Mouse (Mus musculus) cerebellum, postnatal 25 days (tissue): ENCODE measurements around the gene Mmp24.
"Not testable (repeated sequence)": the region's sequence is repeated elsewhere in the genome, so short reads cannot be mapped to it uniquely, and the experiment has no call there.

Experiments
- DNase-seq, 2 experiments: peaks; one replicate each; pipeline ENCODE4 v3.0.0; 2021; ENCODE audit warnings: mixed read lengths in 2 of 2

The Mmp24 gene

DNA sequence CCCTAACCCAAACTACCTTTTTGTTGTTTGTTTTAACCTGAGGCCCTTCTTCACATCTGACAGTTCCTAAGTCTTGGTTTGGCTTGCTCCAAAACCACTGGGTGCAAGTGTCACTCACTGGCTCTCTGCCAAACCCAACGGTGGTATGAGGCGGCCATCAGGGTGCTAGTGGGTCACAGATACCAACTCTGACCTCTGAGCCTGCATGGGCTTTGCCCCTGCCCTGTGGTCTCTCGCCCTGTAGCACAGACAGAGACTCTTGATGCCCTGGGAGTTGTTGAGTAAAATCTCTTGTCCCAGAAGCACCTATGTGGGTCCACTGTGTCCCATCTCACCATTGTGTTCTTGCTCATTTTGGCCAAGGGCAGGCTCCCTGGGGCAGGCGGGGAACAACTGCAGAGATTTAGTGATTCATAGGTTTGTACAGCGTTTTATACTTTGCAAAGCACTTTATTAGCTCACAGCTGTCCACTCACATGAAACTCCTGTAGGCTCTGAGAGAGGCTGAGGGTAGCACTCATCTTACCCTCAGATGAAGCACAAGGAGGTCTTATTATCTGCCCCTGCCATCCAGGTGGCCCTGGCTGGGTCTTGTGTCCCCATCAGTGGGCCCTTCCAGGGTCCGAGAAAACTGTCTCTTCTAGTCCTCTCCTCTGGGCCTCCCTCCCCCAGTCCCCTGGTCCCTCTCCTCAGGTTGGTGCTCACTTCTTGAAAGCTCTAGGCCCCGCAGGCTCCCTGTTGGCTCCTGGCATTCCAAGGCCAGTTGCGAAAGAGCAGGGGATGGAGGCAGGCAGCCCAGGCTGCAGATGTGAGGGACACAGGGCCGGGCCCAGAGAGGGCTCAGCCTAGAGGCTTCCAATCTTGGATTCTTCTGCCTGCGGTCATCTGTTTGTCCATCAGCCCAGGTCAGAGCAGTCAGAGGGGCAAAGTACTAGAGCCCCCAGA lies 42.4 kb downstream of the Mmp24 start:
- DNase-seq: peak; percentile 54 to 66

DNA sequence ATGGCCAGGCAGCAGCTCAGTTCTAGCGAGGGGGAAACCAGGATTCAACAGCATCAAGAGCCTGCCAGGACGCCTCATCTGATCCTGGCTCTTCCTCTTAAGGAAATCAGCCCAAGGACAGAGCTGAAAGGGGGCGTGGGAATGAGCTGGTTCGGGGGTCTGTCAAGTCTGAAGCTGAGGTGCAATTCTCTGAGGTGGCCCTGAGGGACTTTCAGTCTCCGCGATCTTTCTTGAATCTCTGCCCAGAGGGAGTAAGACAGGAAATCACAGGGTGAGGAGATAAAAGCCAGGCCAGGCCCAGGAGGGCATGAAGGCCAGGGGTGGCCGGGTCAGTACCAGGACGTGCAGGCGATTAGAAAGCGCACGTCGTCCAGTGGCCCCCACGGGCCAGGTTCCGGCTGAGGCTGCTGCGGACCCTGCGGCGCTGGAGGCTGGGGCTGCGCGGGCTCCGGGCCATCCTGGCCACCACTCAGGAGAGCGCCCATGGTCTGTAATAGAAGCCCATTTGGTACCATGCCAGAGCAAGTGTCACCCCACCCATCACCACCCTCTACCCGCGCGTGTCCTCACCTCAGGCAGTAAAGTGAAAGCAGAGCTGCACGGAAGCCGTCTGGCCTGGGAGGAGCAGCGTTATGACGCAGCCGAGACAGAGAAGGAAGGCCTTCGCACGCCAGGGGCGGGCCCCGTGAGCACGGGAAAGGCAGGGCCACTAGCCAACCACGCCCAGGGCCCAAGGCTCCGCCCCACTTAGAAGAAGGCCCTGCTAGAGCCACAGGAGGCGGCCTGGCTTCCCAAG lies 43.7 kb downstream of the Mmp24 start:
- peak; percentile 91 to 94 for DNase-seq

DNA sequence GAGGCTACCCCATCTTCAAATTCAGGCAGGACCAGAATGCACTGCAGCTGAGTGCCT lies 44.1 kb downstream of the Mmp24 start, which contains the start of gene BC029722:
Gene BC029722 (minus strand): TSS at position 35 of the 57 bp plus-strand sequence.
- no peak for DNase-seq

DNA sequence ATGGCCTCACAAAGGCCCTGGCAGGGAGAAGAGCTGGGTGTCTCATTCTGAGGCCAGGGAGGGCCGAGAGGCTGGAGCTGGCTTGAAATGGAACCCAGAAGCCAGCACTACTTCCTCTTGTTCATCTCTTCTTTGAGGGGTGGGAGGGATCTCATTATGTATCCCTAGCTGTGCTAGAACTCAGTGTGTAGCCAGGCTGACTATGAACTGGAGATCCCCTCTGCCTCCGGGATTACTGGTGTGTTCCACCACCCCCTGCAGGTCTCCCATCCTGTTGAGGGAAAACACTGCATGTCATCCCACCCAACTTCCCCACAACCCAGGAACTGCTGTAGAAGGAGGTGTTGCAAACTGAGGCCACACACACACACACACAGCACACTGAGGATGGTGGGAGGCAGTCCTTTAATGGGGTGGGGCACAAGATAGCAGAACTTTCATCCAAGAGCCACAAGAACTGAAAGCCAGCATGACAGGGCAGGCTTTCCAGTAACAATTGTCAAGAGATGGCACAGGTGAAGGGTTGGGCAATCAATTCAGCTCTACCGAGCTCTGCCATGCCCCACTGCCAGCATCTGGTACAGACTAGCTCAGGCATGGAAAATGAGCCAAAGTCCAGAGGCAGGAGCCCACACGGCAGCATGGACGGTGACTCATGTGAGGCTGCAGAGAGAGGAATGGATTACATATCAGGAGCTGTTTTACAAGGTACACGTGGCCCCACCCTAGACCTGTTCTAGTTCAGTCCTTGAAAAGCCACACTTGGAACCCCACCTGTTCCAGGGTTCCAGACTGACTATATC lies 44.5 kb downstream of the Mmp24 start:
- DNase-seq: peak; percentile 50 to 65

DNA sequence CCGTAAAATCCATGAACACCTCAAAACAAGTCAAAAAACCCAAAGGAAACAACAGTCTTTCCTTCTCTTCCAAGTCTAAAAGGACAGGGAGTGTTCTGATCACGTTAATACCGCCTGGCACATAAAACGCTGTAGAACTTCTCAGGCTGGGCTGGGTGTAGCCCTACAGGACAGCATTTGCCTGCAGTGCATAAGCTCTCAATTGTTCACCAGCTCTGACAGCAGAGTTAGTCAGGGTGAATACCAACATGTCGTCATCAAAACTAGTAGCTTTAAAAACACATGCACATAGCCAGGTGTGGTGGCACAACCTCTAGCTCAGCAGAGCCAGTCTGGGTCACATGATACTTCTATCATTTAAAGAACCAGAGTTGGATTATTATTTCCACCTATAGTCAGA lies 45.6 kb downstream of the Mmp24 start:
- peak in 1 of 2 experiments; percentile 21 for DNase-seq

DNA sequence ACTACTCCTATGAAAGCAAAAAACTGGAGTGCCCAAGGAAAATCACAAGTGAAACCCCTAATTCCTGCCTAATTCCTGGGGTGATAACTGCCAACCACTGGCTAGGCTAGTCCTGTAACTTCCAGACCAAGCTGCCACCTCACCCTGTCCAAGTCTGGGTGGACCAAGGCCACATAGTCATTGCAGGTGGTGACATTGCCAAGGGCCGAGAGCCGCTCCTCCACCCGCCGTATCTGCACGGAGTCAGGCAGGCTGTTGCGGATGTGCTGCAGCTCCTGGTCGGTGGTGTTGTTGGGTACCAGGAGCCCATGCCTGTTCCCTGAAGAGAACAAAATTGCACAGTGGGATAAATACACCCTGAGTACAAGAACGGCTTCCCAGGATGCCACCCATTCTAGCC lies 48.6 kb downstream of the Mmp24 start:
- DNase-seq: peak in 1 of 2 experiments; percentile 11

DNA sequence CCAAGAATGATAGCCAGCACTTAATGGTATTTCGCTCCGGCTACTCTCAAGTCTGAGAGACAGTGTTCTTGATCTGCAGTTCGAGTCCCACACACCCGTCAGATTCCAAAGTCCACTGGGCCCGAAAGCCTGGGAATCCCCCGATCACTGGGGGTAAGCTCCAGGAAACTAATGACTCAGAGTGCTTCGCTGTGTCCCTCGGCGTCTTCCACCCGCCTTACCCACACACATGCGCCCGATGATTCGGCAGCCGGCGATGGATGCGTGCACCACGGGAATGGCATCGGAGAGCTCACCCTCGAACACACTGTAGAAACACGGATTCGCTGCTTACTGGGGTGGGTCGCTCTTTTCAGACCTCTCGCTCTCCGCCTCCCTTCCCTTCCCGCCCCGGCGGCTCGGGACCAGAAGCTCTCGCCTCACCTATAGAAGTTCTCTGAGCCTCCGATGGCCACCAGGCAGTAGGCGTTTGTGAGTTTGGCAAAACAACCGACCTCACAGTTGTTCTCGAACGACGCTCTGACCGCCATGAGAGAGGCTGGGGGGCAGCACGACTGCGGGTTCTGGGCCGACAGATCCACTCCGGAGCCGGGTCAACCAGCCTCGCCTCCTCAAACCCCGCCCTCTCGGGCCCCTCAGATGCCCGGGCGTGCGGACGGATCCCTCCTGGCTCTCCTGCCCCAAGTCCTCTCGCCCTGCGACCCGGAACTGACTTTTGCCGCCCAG lies 50.9 kb downstream of the Mmp24 start:
- peak in 1 of 2 experiments; percentile 27 for DNase-seq

DNA sequence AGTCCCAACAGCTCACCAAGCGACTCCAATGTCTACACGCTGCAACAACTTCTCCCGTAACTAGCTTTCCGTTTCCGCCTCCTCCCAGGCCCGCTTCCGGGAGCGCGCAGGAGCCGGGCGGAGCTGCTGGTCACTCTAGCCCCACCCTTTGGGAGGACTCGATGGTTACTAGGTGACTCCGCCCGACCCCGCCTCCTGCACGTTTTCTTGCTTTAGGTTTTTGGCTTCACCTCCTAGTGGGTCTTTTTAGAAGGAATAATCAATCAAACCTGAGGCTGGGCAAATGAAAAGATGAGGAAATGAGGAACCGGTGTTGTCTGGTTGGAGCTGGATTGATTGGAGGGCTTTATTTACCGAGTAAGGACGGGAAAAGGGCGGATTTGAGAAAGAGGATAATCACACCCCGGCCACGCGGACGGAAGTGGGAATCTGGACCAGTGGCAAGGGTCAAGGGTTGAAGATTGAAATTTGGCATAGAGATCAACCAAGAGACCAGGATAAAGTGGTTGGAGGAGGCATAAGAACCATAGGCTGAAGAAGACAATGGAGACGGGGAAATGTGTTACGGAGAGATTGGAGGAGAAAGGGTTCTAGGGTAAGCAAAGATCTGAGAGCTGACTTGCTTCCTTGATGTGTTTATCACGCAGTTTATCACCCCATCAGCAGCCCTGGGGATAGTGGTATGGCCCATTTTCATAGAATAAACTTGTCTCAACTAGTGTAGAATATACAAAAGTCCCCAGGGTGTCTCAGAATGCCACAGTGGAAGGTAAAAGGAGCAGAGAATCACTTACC lies 51.7 kb downstream of the Mmp24 start, which contains the start of gene Eif6:
Gene Eif6 (minus strand): TSS at position 296 of the 795 bp plus-strand sequence.
- DNase-seq: peak; percentile 82 to 90

DNA sequence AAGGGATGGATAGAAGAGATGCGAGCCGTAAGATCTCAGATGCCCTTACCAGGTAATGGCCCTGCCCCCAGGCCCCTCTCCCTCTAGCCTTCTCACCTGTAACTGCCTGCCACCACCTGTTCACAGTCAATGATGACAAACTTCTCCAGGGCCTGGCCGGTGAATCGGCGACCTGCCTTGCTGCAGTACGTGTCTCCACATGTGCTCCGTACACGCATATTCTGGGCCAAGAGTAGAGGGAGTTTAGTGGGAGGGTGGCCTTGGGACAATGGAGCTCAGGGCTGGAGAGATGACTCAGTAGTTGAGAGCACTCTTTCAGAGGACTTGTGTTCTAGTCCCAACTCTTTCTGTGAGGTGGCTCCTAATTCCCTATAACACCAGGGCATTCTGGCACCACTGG lies 55.7 kb downstream of the Mmp24 start:
- DNase-seq: no peak

DNA sequence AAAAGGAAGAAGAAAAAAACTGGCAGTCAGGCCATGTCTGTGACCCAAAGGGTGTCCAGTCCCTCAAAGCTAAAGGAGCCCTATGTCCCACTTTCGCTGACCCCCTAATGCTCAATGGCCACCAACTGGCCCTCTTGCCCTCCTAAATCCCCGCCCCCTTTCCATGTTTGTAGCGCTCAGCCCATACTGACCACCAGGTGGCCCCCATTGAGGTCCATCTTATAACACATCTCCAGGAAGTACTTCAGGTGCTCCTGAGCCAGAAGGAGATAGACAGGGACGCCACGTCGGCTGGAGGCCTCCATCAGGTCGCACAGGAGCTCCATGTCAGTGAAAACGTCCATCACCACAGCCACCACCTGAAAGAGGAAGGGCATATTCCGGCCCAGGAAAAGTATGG lies 56.2 kb downstream of the Mmp24 start:
- no peak for DNase-seq

DNA sequence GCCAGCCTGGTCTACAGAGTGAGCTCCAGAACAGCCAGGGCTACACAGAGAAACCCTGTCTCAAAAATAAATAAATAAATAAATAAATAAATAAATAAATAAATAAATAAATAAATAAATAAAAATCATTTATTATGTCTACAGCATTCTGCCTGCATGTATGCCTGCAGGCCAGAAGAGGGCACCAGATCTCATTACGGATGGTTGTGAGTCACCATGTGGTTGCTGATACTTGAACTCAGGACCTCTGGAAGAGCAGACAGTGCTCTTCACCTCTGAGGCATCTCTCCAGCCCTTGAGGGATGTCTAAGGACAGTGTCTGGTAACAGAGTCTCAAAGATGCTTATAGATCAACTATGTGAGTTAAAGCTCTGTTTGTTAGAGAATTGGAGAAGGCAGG lies 56.9 kb downstream of the Mmp24 start:
- not testable (repeated sequence) for DNase-seq

DNA sequence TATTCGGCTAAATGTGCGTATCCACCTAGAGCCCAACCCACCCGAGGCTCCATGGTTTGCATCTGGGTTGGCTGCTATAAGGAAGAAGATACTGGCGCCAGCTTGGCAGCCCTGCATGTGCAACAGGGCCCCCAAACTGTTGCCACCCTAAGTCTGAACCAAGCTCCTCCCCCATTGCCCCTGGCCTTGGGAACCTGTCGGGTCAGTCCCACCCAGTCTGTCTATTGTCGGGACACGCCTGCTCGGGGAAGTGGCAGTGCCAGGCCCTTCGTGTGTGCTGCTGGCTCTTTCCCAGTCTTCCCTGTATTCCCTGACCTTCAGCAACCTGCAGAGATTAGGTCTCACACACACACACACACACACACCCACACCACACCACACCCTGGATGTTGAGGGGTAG lies 59.6 kb downstream of the Mmp24 start, which contains the start of gene Fam83c:
Gene Fam83c (minus strand): TSS at position 123 of the 400 bp plus-strand sequence.
- DNase-seq: no peak

DNA sequence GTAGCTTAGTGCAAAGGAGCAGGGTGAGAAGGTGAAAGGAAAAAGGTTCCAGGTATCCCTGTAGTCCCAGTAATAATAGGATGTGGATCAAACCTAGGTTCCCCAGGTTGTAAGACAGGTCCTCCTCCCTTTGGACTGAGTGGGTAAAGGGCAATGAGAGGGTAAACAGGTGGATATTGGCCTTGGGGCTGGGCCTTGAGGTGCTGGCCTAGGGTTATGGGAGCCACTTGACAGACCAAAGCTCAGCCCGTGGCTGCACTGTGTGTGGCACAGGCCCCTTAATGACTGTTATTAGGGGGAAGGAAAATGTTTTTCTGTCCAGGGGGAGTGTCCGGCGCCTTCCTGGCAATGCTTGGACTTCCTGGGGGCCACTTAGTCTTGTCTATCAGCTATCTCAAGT lies 62.8 kb downstream of the Mmp24 start:
- DNase-seq: no peak

DNA sequence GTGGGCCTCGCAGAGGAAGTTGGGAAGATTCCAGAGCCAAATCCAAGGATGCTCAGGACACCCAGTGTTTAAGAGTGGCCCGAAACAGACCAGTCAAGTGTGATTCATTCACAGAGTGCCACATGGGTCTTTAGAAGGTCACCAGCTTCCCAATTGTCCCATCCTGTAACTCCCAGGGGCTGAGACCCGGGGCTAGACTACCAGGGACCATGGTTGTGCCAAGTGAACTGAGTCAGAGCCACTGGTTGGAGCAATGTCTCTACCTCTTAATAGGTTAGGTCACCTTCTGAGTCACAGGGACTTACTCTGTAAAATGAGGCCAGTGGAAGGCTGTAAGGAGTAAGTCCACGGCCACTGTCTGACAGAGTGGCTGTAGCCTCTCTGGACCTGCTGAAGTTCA lies 63.8 kb downstream of the Mmp24 start:
- DNase-seq: no peak

DNA sequence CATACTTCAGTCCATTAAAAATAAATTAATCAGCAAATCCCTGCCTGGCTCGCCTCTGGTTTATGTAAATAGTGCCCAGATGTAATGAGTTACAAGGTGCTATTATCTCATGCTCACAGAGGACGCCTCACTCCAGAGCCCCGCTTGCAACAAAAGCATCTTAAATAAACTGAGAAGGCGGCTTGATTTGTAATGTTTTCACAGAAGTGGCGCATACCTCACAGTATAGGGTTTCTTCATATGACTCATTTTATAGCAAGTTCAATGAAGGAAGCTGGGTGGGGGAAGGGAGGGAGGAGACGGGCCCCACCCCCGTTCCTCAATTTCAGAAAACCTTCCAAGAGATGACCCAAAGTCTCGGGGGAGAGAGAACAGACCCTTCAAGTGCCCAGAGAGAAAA lies 71.8 kb downstream of the Mmp24 start:
- DNase-seq: no peak

DNA sequence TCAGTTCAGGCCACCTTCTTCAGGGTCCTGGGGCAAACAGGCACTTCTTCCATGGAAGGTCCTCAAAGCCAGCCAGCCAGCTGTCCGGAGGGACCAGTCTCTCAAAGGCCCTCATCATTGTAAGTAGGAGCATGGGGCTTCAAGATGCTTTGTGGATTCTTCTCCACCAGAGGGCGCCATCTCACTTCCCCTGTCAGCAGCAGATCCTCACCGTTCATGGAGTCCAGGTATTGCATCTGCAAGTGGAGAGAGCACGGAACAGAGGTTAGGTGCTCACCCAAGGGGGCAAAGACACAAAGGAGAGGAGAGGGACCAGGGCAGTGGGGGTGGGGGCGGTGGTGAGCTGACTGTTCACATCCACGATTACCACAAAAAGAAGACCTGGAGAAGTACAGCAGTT lies 73.1 kb downstream of the Mmp24 start:
- DNase-seq: peak; percentile 81 to 88

DNA sequence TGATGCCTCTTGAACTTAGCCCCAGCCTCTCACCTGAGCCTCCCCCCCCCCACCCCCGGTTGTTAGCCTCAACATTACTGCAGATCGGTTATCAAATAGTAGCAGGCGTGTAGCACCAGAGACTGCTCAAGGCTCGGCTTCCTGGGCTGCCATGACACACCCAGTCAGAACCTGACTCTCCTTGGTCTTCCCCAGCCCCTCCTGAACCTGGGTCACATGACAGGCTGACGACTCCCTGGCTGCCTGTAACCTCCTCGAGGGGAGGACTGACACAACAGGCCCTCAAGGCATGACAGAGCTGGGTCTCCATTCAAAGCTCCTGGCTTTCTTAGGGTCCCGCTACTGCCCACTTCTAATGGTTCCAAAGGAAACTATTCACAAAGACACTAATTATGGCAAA lies 74.3 kb downstream of the Mmp24 start:
- DNase-seq: no peak

DNA sequence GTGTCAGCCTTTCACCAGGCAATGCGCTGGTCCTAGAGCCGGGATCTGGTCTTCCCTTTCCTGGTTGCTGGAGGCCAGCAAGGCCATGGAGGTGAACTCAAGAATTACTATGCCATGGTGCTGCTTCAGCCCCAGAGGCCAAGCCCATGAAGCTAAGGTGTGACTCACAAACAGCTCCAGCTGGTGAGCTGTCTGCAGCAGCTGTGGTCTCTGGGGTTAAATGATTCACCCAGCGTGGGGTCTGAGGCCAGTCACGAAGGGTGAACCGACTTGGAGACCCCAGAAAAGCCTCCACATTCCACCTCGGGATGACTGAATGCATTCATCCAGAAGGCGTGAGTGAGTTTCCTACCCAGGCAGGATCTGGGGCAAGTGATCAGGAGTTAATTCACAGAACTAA lies 75.0 kb downstream of the Mmp24 start:
- no peak for DNase-seq

DNA sequence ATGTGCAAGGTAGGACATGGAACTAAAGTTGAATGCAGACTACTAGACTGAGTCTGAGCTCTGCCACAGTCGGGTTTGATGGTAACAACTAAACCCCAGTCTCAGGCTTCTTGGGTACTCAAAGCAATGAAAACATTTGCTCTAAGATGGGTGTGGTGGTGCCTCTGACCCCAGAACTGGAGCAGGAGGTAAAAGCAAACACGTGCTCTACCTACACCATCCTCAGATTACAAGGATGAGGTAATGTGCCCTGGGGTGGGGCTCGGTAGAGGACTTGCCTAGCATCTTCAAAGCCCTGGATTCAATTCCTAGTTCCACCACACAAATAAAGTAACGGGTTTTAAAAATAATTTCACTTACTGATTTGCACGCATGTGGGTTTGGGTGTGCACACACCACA lies 77.4 kb downstream of the Mmp24 start:
- DNase-seq: no peak

DNA sequence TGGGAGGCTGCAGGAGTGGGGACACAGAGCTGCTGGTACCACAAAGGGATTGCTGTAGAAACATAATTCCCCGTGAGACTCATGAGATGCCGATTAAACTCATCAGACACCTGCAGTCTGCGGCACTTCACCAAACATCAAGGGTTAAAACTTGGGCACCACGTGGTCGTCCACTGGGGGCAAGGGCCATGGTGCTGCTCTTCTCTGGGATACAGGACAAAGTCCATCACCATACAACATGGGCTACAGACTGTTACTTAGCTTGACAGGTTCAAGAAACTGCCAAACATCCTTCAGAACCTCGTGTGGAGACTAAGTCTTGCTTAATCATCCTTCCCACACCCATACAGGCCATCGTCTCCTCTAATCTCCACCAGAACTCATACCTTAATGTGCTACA lies 85.0 kb downstream of the Mmp24 start:
- DNase-seq: no peak

DNA sequence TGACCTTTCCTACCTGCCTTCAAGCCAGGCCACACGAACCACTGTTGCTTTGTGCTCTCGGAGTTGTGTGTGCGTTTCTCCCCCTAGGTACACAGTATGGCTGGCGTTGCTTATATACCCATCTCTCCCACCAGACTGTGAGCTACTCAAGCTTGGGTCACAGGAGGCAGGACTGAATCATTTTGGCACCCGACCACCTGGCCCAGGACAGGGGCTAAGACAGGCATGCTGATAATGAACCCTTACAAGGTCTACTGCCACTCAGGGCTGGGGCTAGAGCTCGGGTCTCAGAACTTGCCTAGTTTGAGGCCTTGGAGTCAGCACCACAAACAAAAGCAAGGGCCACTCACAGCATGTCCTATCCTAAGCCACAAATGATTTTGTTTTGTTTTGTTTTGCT lies 86.4 kb downstream of the Mmp24 start:
- no peak for DNase-seq
